Mouse (Mus musculus): Measurements from ENCODE around the gene Cyp2u1.

DNA sequence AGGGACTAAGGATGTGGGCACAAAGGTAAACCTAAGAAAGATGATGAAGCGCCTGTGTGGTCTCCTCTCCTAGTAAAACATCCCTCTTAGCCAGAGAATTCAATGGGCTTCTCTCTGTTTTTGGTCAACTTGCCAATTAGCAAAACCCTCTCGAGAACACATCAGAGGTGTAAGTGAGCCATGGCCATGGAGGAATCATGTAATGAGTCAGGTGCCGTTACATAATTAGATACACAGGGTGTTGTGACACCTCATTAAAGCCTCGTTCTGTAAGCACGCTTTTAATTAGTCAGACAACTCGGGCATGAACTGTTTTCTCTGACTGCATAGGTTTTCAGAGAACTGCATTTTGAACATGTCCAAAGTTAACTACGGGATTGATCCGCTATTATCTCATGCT, 33.6 kb upstream of the Cyp2u1 start:
- no peak for TF ChIP-seq CTCF (IDR thresholded peaks at IDR 0.05; ENCODE audit: low read depth)
- TF ChIP-seq EP300 (optimal IDR thresholded peaks at IDR 0.05) = no peak

Data from stomach, postnatal 0 days (tissue).